Mouse (Mus musculus): Measurements from ENCODE around the gene Txndc16. TPM values are rescaled to one million over a fixed set of nuclear protein-coding genes. Genes with fewer than 3 reads are reported as not detected.

Gene Txndc16
- polyA plus RNA-seq, 1 experiment from 2014 or later, result 23.3 TPM

- 80% methylated on average over 14 of the region's 14 CpGs for WGBS
- Histone ChIP-seq H3K9me3 (ENCODE audit: control insufficient read depth, low read length) (no peaks in the 10 kb centered on the region), H3K27ac (ENCODE audit: low read depth, low read length) (no peak overlapping the region), H3K4me2 (replicated peaks; ENCODE audit: low read depth, low read length) (no peak overlapping the region), H3K27me3 (ENCODE audit: control insufficient read depth, insufficient read depth, low read length) (no peaks in the 10 kb centered on the region), H3K36me3 (ENCODE audit: control insufficient read depth, insufficient read depth, low read length) (no peaks in the 10 kb centered on the region), H3K4me3 (ENCODE audit: low read depth, low read length) (no peak overlapping the region), H3K9ac (ENCODE audit: low read depth, low read length) (no peak overlapping the region), H3K4me1 (replicated peaks; ENCODE audit: control insufficient read depth, insufficient read depth, low read length) (no peaks in the 10 kb centered on the region)
- DNase-seq (ENCODE audit: low spot score) (no peak), ATAC-seq (ENCODE audit: low FRiP score) (no peak)
Observed at GRCm38 (mm10) chr14:45175012-45175740, 45.0 kb downstream of the Txndc16 start.

- 95% methylated on average over 5 of the region's 5 CpGs for WGBS
- no peaks in the 10 kb centered on the region for H3K27me3 ChIP-seq (ENCODE audit: control insufficient read depth, insufficient read depth, low read length)
- H3K4me1 ChIP-seq (replicated peaks; ENCODE audit: control insufficient read depth, insufficient read depth, low read length), result no peaks in the 10 kb centered on the region
- H3K9ac ChIP-seq (ENCODE audit: low read depth, low read length), result no peak overlapping the region
- no peak overlapping the region for H3K27ac ChIP-seq (ENCODE audit: low read depth, low read length)
- no peak overlapping the region for H3K4me3 ChIP-seq (ENCODE audit: low read depth, low read length)
- no peak for ATAC-seq (ENCODE audit: low FRiP score)
- H3K9me3 ChIP-seq (ENCODE audit: control insufficient read depth, low read length), result no peaks in the 10 kb centered on the region
- no peak for DNase-seq (ENCODE audit: low spot score)
- no peaks in the 10 kb centered on the region for H3K36me3 ChIP-seq (ENCODE audit: control insufficient read depth, insufficient read depth, low read length)
- H3K4me2 ChIP-seq (replicated peaks; ENCODE audit: low read depth, low read length), result no peak overlapping the region
Observed at GRCm38 (mm10) chr14:45172260-45172659, 47.9 kb downstream of the Txndc16 start.

GRCm38 (mm10) chr14:45167366-45167765 lies 52.8 kb downstream of the Txndc16 start:
- Histone ChIP-seq H3K4me3 (ENCODE audit: low read depth, low read length) (no peak overlapping the region), H3K36me3 (ENCODE audit: control insufficient read depth, insufficient read depth, low read length) (no peaks in the 10 kb centered on the region), H3K9ac (ENCODE audit: low read depth, low read length) (no peak overlapping the region), H3K4me2 (replicated peaks; ENCODE audit: low read depth, low read length) (no peak overlapping the region), H3K27ac (ENCODE audit: low read depth, low read length) (no peak overlapping the region), H3K4me1 (replicated peaks; ENCODE audit: control insufficient read depth, insufficient read depth, low read length) (no peaks in the 10 kb centered on the region), H3K9me3 (ENCODE audit: control insufficient read depth, low read length) (no peaks in the 10 kb centered on the region), H3K27me3 (ENCODE audit: control insufficient read depth, insufficient read depth, low read length) (no peaks in the 10 kb centered on the region)
- DNase-seq (ENCODE audit: low spot score) (no peak), ATAC-seq (ENCODE audit: low FRiP score) (no peak)
- WGBS, result 90% methylated on average over 8 of the region's 8 CpGs

GRCm38 (mm10) chr14:45155511-45156173 lies 64.5 kb downstream of the Txndc16 start:
- DNase-seq (ENCODE audit: low spot score), result no peak
- Histone ChIP-seq H3K9ac (ENCODE audit: low read depth, low read length) (no peak overlapping the region), H3K4me1 (replicated peaks; ENCODE audit: control insufficient read depth, insufficient read depth, low read length) (no peaks in the 10 kb centered on the region), H3K27ac (ENCODE audit: low read depth, low read length) (no peak overlapping the region), H3K4me2 (replicated peaks; ENCODE audit: low read depth, low read length) (no peak overlapping the region), H3K4me3 (ENCODE audit: low read depth, low read length) (no peak overlapping the region), H3K27me3 (ENCODE audit: control insufficient read depth, insufficient read depth, low read length) (no peaks in the 10 kb centered on the region), H3K9me3 (ENCODE audit: control insufficient read depth, low read length) (no peaks in the 10 kb centered on the region), H3K36me3 (ENCODE audit: control insufficient read depth, insufficient read depth, low read length) (no peaks in the 10 kb centered on the region)
- 86% methylated on average over 4 of the region's 4 CpGs for WGBS
- no peak for ATAC-seq (ENCODE audit: low FRiP score)

GRCm38 (mm10) chr14:45153258-45153657 lies 66.9 kb downstream of the Txndc16 start:
- Histone ChIP-seq H3K4me3 (ENCODE audit: low read depth, low read length) (no peak overlapping the region), H3K4me1 (replicated peaks; ENCODE audit: control insufficient read depth, insufficient read depth, low read length) (no peaks in the 10 kb centered on the region), H3K27ac (ENCODE audit: low read depth, low read length) (no peak overlapping the region), H3K9ac (ENCODE audit: low read depth, low read length) (no peak overlapping the region), H3K4me2 (replicated peaks; ENCODE audit: low read depth, low read length) (no peak overlapping the region), H3K9me3 (ENCODE audit: control insufficient read depth, low read length) (no peaks in the 10 kb centered on the region), H3K27me3 (ENCODE audit: control insufficient read depth, insufficient read depth, low read length) (no peaks in the 10 kb centered on the region), H3K36me3 (ENCODE audit: control insufficient read depth, insufficient read depth, low read length) (no peaks in the 10 kb centered on the region)
- ATAC-seq (ENCODE audit: low FRiP score), result no peak
- 83% methylated on average over 2 of the region's 2 CpGs for WGBS
- DNase-seq (ENCODE audit: low spot score), result peak; percentile 39

GRCm38 (mm10) chr14:45142511-45142910 lies 77.6 kb downstream of the Txndc16 start:
- H3K27ac ChIP-seq (ENCODE audit: low read depth, low read length), result no peak overlapping the region
- 63% methylated on average over 4 of the region's 4 CpGs for WGBS
- H3K36me3 ChIP-seq (ENCODE audit: control insufficient read depth, insufficient read depth, low read length), result no peaks in the 10 kb centered on the region
- DNase-seq (ENCODE audit: low spot score) (peak; percentile 30), ATAC-seq (ENCODE audit: low FRiP score) (no peak)
- H3K4me1 ChIP-seq (replicated peaks; ENCODE audit: control insufficient read depth, insufficient read depth, low read length), result no peaks in the 10 kb centered on the region
- no peak overlapping the region for H3K9ac ChIP-seq (ENCODE audit: low read depth, low read length)
- no peak overlapping the region for H3K4me3 ChIP-seq (ENCODE audit: low read depth, low read length)
- no peaks in the 10 kb centered on the region for H3K9me3 ChIP-seq (ENCODE audit: control insufficient read depth, low read length)
- H3K4me2 ChIP-seq (replicated peaks; ENCODE audit: low read depth, low read length), result no peak overlapping the region
- no peaks in the 10 kb centered on the region for H3K27me3 ChIP-seq (ENCODE audit: control insufficient read depth, insufficient read depth, low read length)

GRCm38 (mm10) chr14:45140344-45141080 lies 79.6 kb downstream of the Txndc16 start:
- WGBS, result 87% methylated on average over 17 of the region's 17 CpGs
- Histone ChIP-seq H3K36me3 (ENCODE audit: control insufficient read depth, insufficient read depth, low read length) (no peaks in the 10 kb centered on the region), H3K27ac (ENCODE audit: low read depth, low read length) (no peak overlapping the region)

GRCm38 (mm10) chr14:45135961-45136360 lies 84.2 kb downstream of the Txndc16 start:
- H3K4me3 ChIP-seq (ENCODE audit: low read depth, low read length), result no peak overlapping the region
- H3K4me1 ChIP-seq (replicated peaks; ENCODE audit: control insufficient read depth, insufficient read depth, low read length), result no peaks in the 10 kb centered on the region
- H3K9me3 ChIP-seq (ENCODE audit: control insufficient read depth, low read length), result no peaks in the 10 kb centered on the region
- H3K27me3 ChIP-seq (ENCODE audit: control insufficient read depth, insufficient read depth, low read length), result no peaks in the 10 kb centered on the region
- H3K9ac ChIP-seq (ENCODE audit: low read depth, low read length), result no peak overlapping the region
- no peaks in the 10 kb centered on the region for H3K36me3 ChIP-seq (ENCODE audit: control insufficient read depth, insufficient read depth, low read length)
- H3K27ac ChIP-seq (ENCODE audit: low read depth, low read length), result no peak overlapping the region
- ATAC-seq (ENCODE audit: low FRiP score) (no peak), DNase-seq (ENCODE audit: low spot score) (no peak)
- no peak overlapping the region for H3K4me2 ChIP-seq (replicated peaks; ENCODE audit: low read depth, low read length)
- 85% methylated on average over 2 of the region's 2 CpGs for WGBS

More at GRCm38 (mm10) chr14:45140344-45141080, 79.6 kb downstream of the Txndc16 start:
- Histone ChIP-seq H3K4me1 (replicated peaks; ENCODE audit: control insufficient read depth, insufficient read depth, low read length) (no peaks in the 10 kb centered on the region), H3K4me2 (replicated peaks; ENCODE audit: low read depth, low read length) (no peak overlapping the region), H3K9me3 (ENCODE audit: control insufficient read depth, low read length) (no peaks in the 10 kb centered on the region), H3K9ac (ENCODE audit: low read depth, low read length) (no peak overlapping the region), H3K4me3 (ENCODE audit: low read depth, low read length) (no peak overlapping the region), H3K27me3 (ENCODE audit: control insufficient read depth, insufficient read depth, low read length) (no peaks in the 10 kb centered on the region)
- no peak for DNase-seq (ENCODE audit: low spot score)
- no peak for ATAC-seq (ENCODE audit: low FRiP score)

Data from hindbrain, embryonic 11.5 days (tissue).